Mouse (Mus musculus): ENCODE data around the gene Gm20449. TPM values are rescaled to one million over a fixed set of nuclear protein-coding genes. Genes with fewer than 3 reads are reported as not detected.

Gm20449 gene
- polyA plus RNA-seq (2017; shearing (Covaris generic)): not detected

DNA sequence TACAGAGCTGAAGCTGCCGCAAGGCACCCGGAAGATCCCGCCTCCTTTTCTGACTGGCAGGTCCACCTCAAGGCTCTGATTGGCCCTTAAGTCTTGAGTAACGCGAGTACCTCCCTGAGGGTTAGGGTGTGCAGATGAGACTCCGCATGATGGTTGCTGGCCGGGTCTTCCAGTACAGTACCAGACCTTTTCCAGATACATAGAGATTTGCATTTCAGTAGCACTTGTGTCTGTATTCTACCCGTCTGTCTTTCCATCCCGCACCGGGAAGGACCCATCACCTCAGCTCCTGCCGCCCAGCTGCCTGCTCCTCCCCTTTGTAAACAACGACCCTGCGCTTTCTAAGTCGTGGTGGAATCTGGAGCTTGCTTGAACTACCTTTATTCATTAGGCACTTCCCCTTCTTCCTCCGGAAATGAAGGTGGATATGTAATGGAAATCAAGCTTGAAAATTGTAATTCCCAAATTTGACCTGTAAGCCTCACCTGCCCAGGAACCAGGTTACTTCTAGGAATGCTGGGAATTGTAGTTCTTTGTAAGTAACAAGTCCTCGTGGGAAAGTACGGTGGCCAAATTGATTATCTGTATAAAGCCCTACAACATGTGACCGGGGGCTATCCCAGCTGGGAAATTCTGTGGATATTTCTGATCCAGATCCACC lies at the start of gene Gm20449, which contains the start of gene AW146154:
TSS of gene Gm20449 (minus strand) at position 29 of the 661 bp plus-strand sequence.
TSS of gene AW146154 (minus strand) at position 502 of the 661 bp plus-strand sequence.

DNA sequence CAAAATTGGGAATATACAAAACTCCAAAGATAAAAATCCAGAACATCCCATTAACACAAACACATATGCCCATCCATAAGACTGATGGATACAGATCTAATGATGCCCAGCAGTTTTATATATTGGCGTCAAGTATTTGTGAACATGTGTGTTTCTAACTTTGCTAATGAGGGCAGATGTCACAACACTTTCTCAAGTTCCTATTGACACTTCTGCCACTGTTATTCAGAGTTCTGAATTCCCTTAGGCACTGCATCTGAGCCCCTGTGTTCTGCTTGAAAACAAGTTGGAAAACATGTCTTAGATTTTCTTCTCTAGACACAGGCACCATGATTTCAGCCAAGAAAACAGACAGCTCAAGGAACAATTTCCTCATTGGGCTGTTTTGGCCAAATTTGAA lies 50.6 kb downstream of the Gm20449 start, which contains the start of gene Vmn2r57:
TSS of gene Vmn2r57 (minus strand) at position 101 of the 400 bp plus-strand sequence.

DNA sequence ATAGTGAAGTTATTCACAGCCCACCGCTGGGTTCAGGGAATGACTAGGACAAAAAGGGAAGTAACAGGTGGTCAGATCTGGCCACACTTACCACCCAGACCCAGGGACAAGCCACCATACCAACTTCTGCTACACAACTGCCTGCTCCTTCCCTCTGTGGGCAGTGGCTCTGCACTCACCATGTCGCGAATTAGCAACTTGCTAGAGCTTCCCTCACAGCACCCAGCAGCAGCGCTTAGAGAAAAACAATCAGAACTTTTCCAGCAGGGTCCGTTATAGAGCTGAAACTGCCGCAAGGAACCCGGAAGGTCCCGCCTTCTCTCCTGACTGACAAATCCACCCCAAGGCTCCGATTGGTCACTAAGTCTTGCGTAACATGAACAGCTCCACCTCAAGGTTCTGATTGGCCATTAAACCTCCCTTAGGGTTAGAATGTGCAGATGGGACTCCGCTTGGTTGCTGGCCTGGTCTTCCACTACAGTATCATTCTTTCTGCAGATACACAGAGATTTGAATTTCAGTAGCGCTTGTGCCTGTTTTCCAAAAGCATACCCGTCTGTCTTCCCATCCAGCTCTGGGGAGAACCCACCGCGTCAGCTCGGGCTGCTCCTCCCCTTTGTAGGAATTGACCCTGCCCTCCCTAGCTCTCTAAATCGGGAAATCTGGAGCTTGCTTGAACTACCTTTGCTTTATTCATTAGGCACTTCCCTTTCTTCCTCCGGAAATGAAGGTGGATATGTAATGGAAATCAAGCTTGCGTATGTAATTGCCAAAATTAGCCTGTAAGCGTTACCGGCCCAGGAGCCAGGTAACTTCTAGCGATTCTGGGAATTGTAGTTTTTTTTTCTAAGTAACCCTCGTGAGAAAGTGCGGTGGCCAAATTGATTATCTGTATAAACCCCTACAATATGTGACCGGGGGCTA lies 105.9 kb downstream of the Gm20449 start, which contains the start of gene AI987944:
TSS of gene AI987944 (minus strand) at position 332 of the 924 bp plus-strand sequence.

Other genes with a start within 250 kb of the Gm20449 start
- 28.0 TPM for gene AI987944, start 106.0 kb downstream of the Gm20449 start, polyA plus RNA-seq (2017; shearing (Covaris generic))
- gene Vmn2r57, start 50.7 kb downstream of the Gm20449 start, polyA plus RNA-seq (2017; shearing (Covaris generic)): not detected
- 6.7 TPM for gene AW146154, start 473 bp upstream of the Gm20449 start, polyA plus RNA-seq (2017; shearing (Covaris generic))
- not detected for gene Gm6871, start 74.2 kb upstream of the Gm20449 start, polyA plus RNA-seq (2017; shearing (Covaris generic))
- 14.3 TPM for gene 2610021A01Rik, start 99.8 kb upstream of the Gm20449 start, polyA plus RNA-seq (2017; shearing (Covaris generic))
- gene Zfp788, start 133.8 kb upstream of the Gm20449 start, polyA plus RNA-seq (2017; shearing (Covaris generic)): 13.9 TPM